Mouse (Mus musculus) adrenal gland, postnatal 10 days (tissue): ENCODE measurements around the gene Inca1. TPM values are rescaled to one million over a fixed set of nuclear protein-coding genes. Genes with fewer than 3 reads are reported as not detected.

Experiments used
- DNase-seq: peaks from one replicate; pipeline ENCODE4 v3.0.0; 2021; ENCODE audit warnings: mixed read lengths
- total RNA-seq, 2 experiments: library from RNA; stranded (reverse); gene quantifications; 2 replicates each; pipeline ENCODE4 v1.2.3; 2021

The Inca1 gene
- total RNA-seq, 2 experiments from 2014 or later, result 13.8 to 18.9 TPM

GRCm38 (mm10) chr11:70669582-70670345 lies 30.2 kb downstream of the Inca1 start:
- peak; percentile 83 for DNase-seq

- peak; percentile 96 for DNase-seq
Measured at GRCm38 (mm10) chr11:70668771-70669505, 31.0 kb downstream of the Inca1 start, which contains the start of gene Spag7. Gene Spag7 (minus strand): TSS chr11:70669416.

GRCm38 (mm10) chr11:70668335-70668770 lies 31.6 kb downstream of the Inca1 start:
- DNase-seq, result peak; percentile 79

- DNase-seq, result no peak
Measured at GRCm38 (mm10) chr11:70667271-70668150, 32.4 kb downstream of the Inca1 start.

- no peak for DNase-seq
Measured at GRCm38 (mm10) chr11:70666687-70667086, 33.3 kb downstream of the Inca1 start.

GRCm38 (mm10) chr11:70664741-70665140 lies 35.2 kb downstream of the Inca1 start:
- DNase-seq, result no peak

DNA sequence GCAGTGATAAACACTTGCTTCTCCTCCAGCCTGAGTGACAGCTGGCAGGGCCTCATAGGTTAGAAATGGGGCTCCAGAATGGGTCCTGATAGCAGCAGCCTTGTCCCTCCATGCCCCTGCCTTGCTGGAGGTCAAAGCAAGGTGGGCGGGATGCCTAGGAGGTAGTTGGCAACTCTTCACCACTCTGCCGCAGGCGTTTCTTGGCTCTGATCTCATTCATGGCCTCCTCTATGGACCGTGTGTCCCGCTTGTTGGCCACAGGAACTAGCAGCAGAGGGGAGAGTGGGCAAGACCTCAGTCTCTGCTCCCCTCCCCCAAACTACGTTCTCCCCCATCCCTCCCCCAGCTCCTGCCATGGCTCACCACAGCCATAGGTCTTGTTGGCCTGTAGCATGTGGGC lies 36.0 kb downstream of the Inca1 start:
- no peak for DNase-seq

DNA sequence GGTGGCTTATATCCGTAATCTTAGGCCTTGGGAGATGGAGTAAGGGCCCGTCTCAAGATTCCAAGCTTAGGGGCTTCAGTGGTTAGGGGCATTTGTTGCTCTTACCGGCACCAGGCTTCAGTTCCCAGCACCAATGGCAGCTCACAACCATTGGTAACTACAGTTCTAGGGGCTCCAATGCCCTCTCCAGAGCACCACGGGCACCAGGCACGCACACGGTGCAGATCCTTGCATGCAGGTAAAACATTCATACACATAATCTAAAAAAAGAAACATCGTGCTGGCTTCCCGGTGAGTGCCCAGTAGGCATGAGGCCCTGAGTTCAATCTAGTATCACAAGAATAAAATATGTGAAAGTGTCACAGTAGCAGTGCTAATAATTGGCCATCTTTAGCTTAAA lies 36.9 kb downstream of the Inca1 start:
- DNase-seq, result no peak

DNA sequence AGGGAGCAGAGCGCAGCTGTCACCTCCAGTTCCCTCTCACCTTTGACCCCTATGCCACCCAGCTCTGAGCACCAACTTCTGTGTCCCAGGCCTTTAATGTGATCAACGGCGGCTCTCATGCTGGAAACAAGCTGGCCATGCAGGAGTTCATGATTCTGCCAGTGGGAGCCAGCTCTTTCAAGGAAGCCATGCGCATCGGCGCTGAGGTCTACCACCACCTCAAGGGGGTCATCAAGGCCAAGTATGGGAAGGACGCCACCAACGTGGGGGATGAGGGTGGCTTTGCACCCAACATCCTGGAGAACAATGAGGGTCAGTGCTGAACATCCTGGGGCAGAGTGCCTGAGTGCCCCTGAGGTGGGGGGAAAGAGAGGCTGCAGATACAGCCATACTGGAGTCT lies 39.4 kb downstream of the Inca1 start:
- DNase-seq, result no peak

DNA sequence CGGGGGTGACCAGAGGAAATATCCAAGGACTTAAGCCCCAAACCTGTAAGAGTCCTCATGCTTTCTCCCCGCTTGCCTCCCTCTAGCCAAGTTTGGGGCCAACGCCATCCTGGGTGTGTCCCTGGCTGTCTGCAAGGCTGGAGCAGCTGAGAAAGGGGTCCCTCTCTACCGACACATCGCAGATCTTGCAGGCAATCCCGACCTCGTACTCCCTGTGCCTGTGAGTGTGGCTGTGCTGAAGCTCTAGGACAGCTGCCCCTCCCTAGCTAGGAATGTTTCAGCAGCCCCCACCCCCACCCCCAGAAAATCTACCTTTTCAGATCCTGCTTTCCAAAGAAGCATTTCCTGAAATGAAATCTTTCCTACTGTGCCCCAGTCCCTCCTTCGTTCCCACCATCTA lies 41.0 kb downstream of the Inca1 start:
- DNase-seq, result no peak

DNA sequence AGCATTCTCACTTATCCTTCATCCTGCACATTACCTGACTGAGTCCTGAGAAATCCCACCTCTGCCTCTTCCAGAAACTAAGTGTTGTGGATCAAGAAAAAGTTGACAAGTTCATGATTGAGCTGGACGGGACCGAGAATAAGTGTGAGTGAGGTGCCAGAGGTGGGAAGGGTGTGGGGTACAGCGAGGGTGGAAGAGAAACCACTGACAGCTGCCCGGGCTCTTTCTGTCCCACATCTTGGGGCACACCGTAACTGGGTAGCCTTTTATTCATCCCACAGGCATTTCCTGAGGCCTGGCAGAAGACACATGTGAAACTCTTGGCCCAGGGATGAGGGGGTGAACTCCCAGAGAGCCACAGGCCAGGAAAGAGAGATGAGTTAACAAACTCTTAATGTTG lies 41.4 kb downstream of the Inca1 start:
- DNase-seq, result no peak

GRCm38 (mm10) chr11:70657991-70658390 lies 42.0 kb downstream of the Inca1 start:
- no peak for DNase-seq

- DNase-seq, result no peak
Measured at GRCm38 (mm10) chr11:70657573-70657972, 42.4 kb downstream of the Inca1 start.

DNA sequence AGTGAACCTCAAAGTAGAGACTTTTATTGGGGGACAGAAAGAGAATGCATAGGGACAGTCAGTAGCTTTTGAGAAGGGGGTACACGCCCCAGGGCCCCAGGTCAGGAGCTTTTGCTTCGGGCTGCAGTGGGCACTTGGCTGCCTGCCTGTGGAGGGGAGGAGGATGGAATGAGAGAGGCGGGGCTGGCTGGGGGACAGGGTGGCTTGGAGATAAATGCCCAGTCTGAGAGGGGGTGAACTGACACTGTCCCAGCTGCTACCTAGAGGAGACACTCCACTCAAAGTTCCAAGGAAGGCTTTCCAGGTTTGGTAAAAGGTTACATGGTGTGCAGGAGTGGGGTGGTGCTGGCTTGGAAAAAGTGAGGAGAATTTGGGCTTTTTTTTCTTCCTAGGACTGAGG lies 43.0 kb downstream of the Inca1 start, which contains the start of gene Eno3:
TSS of gene Eno3 (plus strand) at position 239 of the 400 bp plus-strand sequence.
- peak; percentile 46 for DNase-seq

DNA sequence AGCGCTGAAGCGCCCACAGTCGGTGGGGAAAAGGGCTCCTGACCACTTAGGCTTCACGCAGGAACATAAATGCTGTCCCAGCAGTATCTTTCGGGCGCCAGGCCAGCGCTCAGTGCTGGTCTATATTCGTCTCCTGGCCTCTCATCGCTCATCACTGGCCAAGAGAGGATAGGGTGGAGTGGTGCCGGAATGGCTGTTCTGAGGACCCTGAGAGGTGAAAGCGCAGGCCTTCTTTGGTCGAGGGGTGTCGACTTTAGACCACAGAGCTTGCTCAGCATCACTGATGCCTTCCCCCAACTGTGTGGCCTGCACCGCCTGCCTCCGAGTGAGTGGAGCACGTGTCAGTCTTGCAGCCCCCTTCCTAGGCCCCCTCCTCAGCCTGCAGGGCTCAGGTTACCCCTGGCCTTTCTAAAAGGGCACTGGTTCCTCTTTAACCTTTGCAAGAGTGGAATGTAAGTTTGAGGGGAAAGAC lies 43.5 kb downstream of the Inca1 start:
- DNase-seq, result peak; percentile 60

- DNase-seq, result peak; percentile 73
Measured at GRCm38 (mm10) chr11:70655571-70656455, 44.1 kb downstream of the Inca1 start.

DNA sequence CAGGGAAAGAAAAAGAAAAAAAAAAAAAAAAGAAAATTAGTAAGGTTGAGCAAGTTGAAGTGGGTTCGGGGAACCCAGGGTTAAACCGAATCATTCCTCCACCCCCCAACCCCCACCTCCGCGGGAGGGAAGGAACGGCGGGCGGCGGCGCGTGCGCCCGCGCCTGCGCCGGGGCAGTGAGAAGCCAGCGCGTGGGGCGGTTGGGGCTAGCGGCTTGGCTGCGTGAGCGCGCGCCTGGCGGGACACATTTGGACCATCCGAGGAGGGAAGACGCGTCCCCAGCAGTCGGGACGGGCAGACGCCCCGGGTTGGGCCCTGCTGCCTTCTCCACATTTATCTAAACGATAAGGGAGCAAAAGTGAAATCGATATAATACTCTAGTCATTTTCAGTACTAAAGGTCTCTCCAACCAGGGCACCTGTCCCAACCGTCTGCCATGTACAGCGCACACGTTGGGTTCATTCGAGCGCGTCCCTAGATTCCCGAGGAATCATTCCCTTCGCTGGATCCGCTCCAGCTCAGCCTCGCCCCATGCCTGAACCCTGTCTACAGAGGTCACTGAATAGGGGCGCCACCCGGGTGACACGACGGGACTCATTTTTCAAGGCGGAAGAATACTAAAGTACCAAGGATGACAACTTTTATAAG lies 44.9 kb downstream of the Inca1 start:
- DNase-seq, result peak; percentile 93

GRCm38 (mm10) chr11:70654198-70654922 lies 45.6 kb downstream of the Inca1 start, which contains the start of gene Pfn1:
Gene Pfn1 (minus strand): TSS chr11:70654644.
- peak; percentile 93 for DNase-seq

GRCm38 (mm10) chr11:70653345-70654197 lies 46.4 kb downstream of the Inca1 start:
- peak; percentile 82 for DNase-seq
